Mouse (Mus musculus) layer of hippocampus, postnatal 36 days (tissue): ENCODE measurements around the gene Myg1. TPM values are rescaled to one million over a fixed set of nuclear protein-coding genes. Genes with fewer than 3 reads are reported as not detected.

Experiments used
- DNase-seq, 2 experiments: peaks; one replicate each; pipeline ENCODE4 v3.0.0; 2022
- total RNA-seq, 2 experiments: library from RNA; stranded (reverse); gene quantifications; 2 replicates each; pipeline ENCODE4 v1.2.3; 2021

Myg1 gene
- total RNA-seq, 2 experiments from 2014 or later = 65.9 to 69.8 TPM

GRCm38 (mm10) chr15:102386640-102387039, 55.1 kb downstream of the Myg1 start:
- no peak for DNase-seq

Other genes starting within 250 kb of the Myg1 start
- gene Tns2, start 231.3 kb upstream of the Myg1 start, total RNA-seq = 10 to 100 TPM; 10.7 to 22.0 TPM
- gene Spryd3, start 195.5 kb upstream of the Myg1 start, total RNA-seq = 100 to 1,000 TPM; 141 to 151 TPM
- 1 to 10 TPM; 8.2 to 8.9 TPM for gene Igfbp6, start 187.3 kb upstream of the Myg1 start, total RNA-seq
- gene Soat2, start 181.2 kb upstream of the Myg1 start, total RNA-seq = under 1 TPM in 1 of 2 experiments, not detected in 1; 0.23 TPM
- 10 to 100 TPM; 68.8 to 69.4 TPM for gene Zfp740, start 128.5 kb upstream of the Myg1 start, total RNA-seq
- 10 to 100 TPM; 37.1 to 39.5 TPM for gene Csad, start 127.0 kb upstream of the Myg1 start, total RNA-seq
- gene Itgb7, start 99.8 kb upstream of the Myg1 start, total RNA-seq = 1 to 10 TPM; 1.8 to 2.2 TPM
- 1 to 10 TPM; 8.3 to 10.0 TPM for gene Rarg, start 74.2 kb upstream of the Myg1 start, total RNA-seq
- gene Gm9918, start 61.1 kb upstream of the Myg1 start, total RNA-seq = not detected
- gene Mfsd5, start 52.3 kb upstream of the Myg1 start, total RNA-seq = 10 to 100 TPM; 33.9 to 37.3 TPM
- gene Espl1, start 35.4 kb upstream of the Myg1 start, total RNA-seq = 1 to 10 TPM; 1.4 to 1.8 TPM
- 100 to 1,000 TPM; 400 to 436 TPM for gene Pfdn5, start 5.6 kb upstream of the Myg1 start, total RNA-seq
- 10 to 100 TPM; 21.4 to 24.2 TPM for gene Aaas, start 19.1 kb downstream of the Myg1 start, total RNA-seq
- under 1 TPM; 0.38 to 0.57 TPM for gene Sp7, start 35.5 kb downstream of the Myg1 start, total RNA-seq
- 10 to 100 TPM; 22.4 to 23.1 TPM for gene Sp1, start 74.4 kb downstream of the Myg1 start, total RNA-seq
- under 1 TPM; 0.42 to 0.51 TPM for gene Amhr2, start 113.7 kb downstream of the Myg1 start, total RNA-seq
- 10 to 100 TPM; 40.6 to 41.0 TPM for gene Prr13, start 127.3 kb downstream of the Myg1 start, total RNA-seq
- gene Pcbp2, start 138.8 kb downstream of the Myg1 start, total RNA-seq = 100 to 1,000 TPM; 448 to 513 TPM
- not detected for gene Gm10337, start 172.0 kb downstream of the Myg1 start, total RNA-seq
- 100 to 1,000 TPM in 1 of 2 experiments, 10 to 100 TPM in 1; 96.4 to 103 TPM for gene Map3k12, start 185.4 kb downstream of the Myg1 start, total RNA-seq
- gene Tarbp2, start 186.5 kb downstream of the Myg1 start, total RNA-seq = 10 to 100 TPM; 32.2 to 36.9 TPM
- gene Npff, start 193.2 kb downstream of the Myg1 start, total RNA-seq = 1 to 10 TPM; 3.7 to 4.3 TPM